Mouse (Mus musculus) spleen, postnatal 36 days (tissue): ENCODE measurements around the gene Armh1.

Experiments used
- DNase-seq, 2 experiments: peaks; one replicate each; pipeline ENCODE4 v3.0.0; 2022; ENCODE audit warnings: low spot score in 2 of 2, mixed read lengths in 1 of 2

The Armh1 gene

GRCm38 (mm10) chr4:117251801-117252316 lies at the start of gene Armh1, which contains the start of gene Tmem53:
Gene Armh1, minus strand, starts transcription at chr4:117252125.
Gene Tmem53, plus strand, starts transcription at chr4:117251951.
- peak; percentile 86 to 90 for DNase-seq

DNA sequence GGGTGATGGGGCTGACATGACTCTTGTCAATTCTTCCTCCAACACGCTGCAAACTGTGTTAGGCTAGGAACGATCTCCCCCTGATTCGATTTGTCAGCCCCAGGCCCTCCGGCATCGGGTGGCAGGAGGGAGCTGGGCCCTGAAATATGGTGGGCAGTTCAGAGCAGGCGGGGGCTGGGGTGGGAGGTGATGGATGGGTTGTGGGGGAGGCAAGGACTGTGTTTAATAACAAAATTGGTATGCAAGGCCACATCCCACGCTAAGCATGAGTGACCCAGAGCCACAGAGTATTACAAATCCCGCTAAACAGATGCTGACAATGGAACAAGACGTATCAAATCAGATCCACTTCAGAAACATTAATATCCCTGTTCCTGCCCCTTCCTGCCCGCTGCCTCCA lies 48.0 kb upstream of the Armh1 start:
- DNase-seq = no peak

GRCm38 (mm10) chr4:117297819-117298218 lies 45.9 kb upstream of the Armh1 start:
- no peak for DNase-seq

DNA sequence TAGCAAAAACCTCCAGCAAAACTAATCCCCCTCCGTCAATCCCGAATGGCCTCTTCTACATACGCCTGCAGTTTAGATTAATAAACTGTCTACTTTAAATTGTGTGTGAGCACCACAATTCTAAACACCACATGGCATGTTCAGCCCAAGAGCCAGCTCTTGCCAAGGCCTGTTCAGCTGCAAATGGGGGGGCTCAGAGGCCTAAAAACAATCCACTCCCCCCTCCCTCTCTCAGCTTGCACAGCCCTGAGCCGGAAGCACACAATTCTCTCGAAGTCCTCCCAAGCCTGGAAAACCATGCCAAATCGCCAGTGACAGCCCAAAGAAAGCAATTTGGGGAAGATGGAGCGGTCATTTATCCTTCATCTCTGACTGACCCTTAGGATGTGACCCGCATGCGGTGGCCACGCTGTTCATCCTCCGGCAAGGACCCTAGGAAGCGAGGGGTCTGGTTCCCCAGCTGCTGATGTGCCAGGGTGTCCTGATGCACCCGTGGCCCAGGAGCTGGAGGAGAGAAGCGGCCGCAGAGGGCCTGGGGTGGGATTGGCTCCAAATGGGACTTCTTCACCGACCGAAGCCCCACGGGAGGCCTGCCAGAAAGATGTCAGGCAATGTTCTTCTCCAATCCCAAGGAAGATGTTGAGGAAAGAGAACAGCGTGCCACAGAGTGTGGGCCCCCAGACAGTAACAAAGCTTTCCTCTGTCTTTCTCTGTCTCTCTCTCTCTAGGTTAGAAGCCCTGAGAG lies 45.1 kb upstream of the Armh1 start:
- DNase-seq = no peak

GRCm38 (mm10) chr4:117291696-117292095 lies 39.8 kb upstream of the Armh1 start:
- no peak for DNase-seq

DNA sequence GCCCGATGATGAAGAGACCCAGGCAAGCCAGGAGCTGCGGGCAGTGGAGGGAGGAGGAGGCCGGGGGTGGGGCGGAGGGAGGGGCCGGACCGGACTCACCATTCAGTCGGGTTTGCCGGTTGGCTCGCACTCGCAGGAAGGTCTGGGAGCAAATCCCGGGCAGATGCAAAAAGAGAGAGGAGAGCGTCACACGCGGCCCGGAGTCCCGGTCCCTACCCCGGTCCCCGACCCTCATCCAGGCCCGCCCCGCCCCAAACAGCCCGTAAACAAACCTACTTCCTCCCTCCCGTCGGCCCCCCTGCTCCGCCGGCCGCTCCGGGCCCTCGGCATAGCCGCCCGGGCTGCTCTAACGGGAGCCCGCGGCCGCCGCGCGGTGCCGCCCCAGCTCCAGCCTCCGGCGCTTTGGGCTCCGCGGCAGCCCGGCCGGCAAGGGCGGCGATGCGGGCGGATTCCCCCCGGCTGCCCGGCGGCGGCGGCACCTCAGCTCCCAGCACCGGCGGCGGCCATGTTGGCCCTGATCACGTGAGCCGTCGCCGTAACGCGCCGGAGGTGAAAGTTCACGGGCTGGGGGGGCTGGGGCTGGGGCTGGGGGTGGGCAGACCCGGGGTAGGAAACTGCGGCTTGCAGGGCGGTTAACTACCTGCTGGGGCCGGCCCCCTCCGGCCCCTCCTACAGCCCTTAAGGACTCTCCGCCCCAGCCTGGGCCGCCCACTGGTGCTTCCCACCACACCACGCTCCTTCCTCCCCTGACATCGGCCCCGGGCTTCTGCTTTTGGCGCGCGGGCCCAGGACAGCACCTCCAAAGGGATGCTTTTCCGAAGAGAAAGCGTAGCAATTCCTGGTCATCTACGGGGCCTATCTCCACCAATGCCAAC lies 37.2 kb upstream of the Armh1 start:
- DNase-seq = peak; percentile 83 to 86

GRCm38 (mm10) chr4:117288277-117288926 lies 36.5 kb upstream of the Armh1 start:
- no peak for DNase-seq

GRCm38 (mm10) chr4:117284363-117284762 lies 32.4 kb upstream of the Armh1 start:
- no peak for DNase-seq

DNA sequence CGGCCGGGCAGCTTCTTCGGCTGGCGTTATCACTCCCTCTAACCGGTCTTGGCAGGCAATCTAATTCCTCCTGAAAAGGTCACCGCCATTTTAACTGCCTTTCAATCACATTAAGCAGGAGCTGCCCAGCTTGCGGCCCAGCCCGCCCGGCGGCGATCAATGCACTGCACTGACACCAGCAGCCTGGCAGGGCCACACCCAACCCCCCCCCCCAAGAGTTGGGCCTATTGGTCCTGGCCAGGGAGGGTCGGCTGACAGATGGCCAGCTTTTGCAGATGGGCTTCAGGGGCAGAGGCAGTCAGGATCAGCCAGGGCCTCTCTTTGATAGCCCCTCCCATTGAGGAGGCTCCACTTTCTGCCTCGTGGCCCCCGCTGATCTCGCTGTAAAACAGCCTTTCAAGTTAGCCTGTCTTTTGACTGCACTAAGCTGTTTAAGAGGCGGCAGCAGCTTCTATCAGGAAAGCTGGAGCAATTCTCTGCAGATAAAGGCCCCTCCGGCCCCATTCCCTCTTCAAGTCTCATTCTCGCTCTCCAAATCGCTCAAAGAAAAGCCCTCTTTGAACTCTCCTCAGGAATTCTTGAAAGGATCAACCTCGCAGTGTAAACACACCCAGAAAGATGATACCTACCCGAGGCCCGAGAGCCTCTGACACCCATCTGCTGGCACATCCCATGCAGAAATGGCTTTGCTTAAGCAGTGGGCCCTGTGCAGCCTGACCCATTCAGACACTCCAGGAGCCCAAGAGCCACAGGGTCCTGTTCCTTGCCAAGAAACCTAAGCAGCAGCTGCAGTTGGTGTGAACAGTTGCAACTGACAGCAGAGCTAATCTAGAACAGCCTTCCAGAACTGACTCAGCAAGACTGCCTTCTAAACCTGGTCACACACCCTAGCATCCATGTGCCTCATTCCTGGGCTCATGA lies 31.6 kb upstream of the Armh1 start:
- no peak for DNase-seq

- DNase-seq = no peak
Measured at GRCm38 (mm10) chr4:117281090-117281845, 29.3 kb upstream of the Armh1 start.

- no peak for DNase-seq
Measured at GRCm38 (mm10) chr4:117280397-117280930, 28.5 kb upstream of the Armh1 start.

DNA sequence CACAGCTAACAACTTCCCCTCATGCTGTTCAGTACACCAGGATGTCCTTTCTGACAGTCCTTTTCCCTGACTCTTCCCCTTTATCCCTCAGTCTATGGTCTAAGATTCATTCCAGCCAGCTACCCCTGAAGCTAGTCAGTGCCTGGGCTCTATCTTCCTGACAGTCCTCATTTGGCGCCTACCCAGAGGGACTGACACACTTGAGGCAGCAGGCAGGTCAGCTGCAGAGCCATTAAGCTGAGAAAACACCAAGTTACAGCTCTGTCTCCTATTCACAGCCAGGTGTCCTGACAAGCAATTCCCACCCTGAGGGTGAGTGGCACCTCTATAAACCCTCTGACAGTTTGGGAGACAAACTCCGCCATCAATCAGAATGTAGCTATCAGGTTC lies 27.3 kb upstream of the Armh1 start:
- no peak for DNase-seq

DNA sequence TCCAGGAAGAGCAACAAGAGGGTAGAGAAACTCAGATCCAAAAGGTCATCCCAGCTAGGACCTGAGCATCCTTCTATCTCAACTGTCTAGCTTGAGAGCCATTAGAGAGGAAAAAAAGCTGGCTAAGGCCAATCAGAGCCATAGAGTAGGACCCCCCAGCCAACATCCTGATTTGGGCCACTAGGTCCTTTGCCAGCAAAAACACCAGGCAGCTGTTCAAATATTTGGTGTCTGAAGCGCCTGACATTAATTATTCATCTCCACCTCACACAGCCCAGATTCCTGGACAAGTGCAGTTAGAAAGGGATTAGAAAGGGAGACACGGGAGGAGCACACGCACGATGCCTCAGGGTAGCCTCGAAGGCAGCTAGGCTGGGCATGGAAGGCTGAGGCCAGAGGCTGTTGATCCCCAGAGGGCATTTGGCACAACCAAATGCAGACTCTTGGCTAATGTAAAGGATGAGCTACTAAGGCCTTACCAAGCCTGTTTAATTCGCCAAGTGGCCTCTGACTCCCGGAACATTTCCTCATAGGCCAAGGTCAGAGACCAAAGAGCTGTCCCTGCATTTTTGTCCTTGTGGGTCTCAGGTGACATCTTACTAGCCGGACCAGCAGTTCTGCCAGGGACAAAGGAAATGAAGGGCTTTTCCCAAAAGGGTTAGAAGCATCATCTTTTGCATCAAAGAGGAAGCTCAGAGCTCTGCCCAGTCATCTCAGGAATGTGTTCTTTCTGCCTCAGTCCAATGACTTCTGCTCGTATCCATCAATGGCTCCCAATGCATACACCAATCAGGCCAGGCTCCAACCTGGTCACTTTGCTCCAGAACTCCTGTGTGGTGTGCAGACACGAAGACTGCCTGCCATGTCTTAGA lies 26.7 kb upstream of the Armh1 start:
- no peak for DNase-seq

DNA sequence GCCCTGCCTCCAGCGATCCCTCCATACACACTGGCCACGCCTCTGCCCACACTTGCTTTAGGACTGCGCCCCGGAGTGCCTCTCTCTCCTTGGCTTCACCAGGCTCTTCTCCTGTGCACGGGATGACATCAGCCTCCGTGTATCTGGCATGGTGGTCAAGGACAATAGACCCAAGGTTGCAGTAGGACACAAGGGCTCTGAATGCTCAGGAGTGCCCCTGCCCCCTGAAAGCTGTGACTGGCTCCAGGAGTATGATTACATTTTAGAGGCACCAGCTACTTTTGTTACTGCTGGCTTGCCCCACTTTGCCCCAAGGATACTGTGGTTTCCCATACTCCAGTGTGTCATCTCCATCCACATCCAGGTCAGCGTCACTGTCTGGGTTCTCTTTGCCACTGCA lies 25.8 kb upstream of the Armh1 start:
- DNase-seq = no peak

- no peak for DNase-seq
Measured at GRCm38 (mm10) chr4:117277021-117277420, 25.1 kb upstream of the Armh1 start.

- DNase-seq = no peak
Measured at GRCm38 (mm10) chr4:117276281-117276711, 24.4 kb upstream of the Armh1 start.

GRCm38 (mm10) chr4:117274720-117275119 lies 22.8 kb upstream of the Armh1 start:
- no peak for DNase-seq

- DNase-seq = no peak
Measured at GRCm38 (mm10) chr4:117272459-117272858, 20.5 kb upstream of the Armh1 start.

DNA sequence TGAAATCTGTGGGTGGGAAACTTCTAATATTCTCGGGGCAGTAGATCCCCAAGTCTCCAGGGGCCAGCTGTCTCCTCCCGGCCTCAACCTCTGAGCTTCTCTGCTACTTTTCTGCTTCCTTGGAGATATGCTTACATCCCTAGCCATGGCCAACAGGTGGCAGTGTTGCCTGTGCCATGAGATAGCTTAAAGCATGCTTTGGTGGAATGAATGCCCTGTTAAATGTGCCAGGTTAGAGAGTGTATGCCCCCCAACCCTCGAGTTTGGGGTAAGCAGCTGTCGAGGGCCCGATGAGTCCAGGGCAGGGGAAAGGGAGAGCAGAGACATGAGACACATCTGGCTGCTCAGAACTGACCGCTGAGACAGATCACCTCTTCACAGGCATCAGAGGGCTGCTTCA lies 18.4 kb upstream of the Armh1 start:
- DNase-seq = peak; percentile 52 to 54
